Mouse (Mus musculus): Measurements from ENCODE around the gene Trib2.
A peak's percentile ranks its signal among the peaks of the same experiment; 100 is the strongest.

The Trib2 gene

GRCm38 (mm10) chr12:15813133-15813818 is 3.4 kb downstream of the Trib2 start:
- DNase-seq, result no peak

- DNase-seq, result no peak
Observed at GRCm38 (mm10) chr12:15812139-15812962, 4.4 kb downstream of the Trib2 start.

GRCm38 (mm10) chr12:15811682-15812081 is 5.0 kb downstream of the Trib2 start:
- no peak for DNase-seq

- no peak for DNase-seq
Observed at GRCm38 (mm10) chr12:15810926-15811325, 5.8 kb downstream of the Trib2 start.

- no peak for DNase-seq
Observed at GRCm38 (mm10) chr12:15809657-15810056, 7.1 kb downstream of the Trib2 start.

GRCm38 (mm10) chr12:15809249-15809648 is 7.5 kb downstream of the Trib2 start:
- DNase-seq, result no peak

GRCm38 (mm10) chr12:15808186-15808800 is 8.4 kb downstream of the Trib2 start:
- no peak for DNase-seq

GRCm38 (mm10) chr12:15804931-15805331 is 11.8 kb downstream of the Trib2 start:
- DNase-seq, result no peak

- DNase-seq, result no peak
Observed at GRCm38 (mm10) chr12:15803936-15804438, 12.7 kb downstream of the Trib2 start.

- DNase-seq, result no peak
Observed at GRCm38 (mm10) chr12:15801571-15801930, 15.2 kb downstream of the Trib2 start.

- DNase-seq, result no peak
Observed at GRCm38 (mm10) chr12:15800914-15801570, 15.7 kb downstream of the Trib2 start.

- peak; percentile 64 for DNase-seq
Observed at GRCm38 (mm10) chr12:15800196-15800913, 16.4 kb downstream of the Trib2 start.

- DNase-seq, result peak; percentile 54
Observed at GRCm38 (mm10) chr12:15798019-15798418, 18.7 kb downstream of the Trib2 start.

- no peak for DNase-seq
Observed at GRCm38 (mm10) chr12:15795886-15796285, 20.8 kb downstream of the Trib2 start.

GRCm38 (mm10) chr12:15793336-15793735 is 23.4 kb downstream of the Trib2 start:
- no peak for DNase-seq

GRCm38 (mm10) chr12:15790181-15790580 is 26.5 kb downstream of the Trib2 start:
- no peak for DNase-seq

GRCm38 (mm10) chr12:15777047-15777446 is 39.7 kb downstream of the Trib2 start:
- no peak for DNase-seq

GRCm38 (mm10) chr12:15771686-15772085 is 45.0 kb downstream of the Trib2 start:
- no peak for DNase-seq

GRCm38 (mm10) chr12:15768536-15768935 is 48.2 kb downstream of the Trib2 start:
- peak; percentile 28 for DNase-seq

GRCm38 (mm10) chr12:15765996-15766395 is 50.7 kb downstream of the Trib2 start:
- DNase-seq, result peak; percentile 68

GRCm38 (mm10) chr12:15765238-15765637 is 51.5 kb downstream of the Trib2 start:
- no peak for DNase-seq

- peak; percentile 12 for DNase-seq
Observed at GRCm38 (mm10) chr12:15761453-15762116, 55.1 kb downstream of the Trib2 start.

Measured in lung, postnatal 14 days (tissue).